Mouse (Mus musculus) fibroblast of lung, adult 2 months (primary cell): Measurements from ENCODE around the gene Olfr294.

Source experiments
- DNase-seq: peaks from one replicate; pipeline ENCODE4 v3.0.0-alpha.2; 2011; ENCODE audit warnings: low read depth

Gene Olfr294

DNA sequence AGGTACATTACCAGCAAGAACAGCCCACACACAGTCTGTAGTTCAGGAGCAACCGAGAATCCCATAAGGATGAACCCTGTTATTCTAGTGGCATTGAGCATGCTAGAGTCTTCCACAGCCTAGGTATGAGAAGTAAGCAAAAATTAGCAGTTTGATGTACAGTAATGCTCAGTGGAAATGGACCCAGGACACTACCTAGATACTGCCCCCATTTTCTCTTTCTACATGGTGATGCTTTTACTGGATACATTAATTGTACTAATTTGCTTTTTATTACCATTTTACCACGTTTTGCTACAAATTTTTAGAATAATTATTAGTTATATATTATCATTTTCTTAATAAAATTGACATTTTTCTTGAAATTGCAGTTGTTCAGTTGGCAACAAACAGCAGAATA is at the start of gene Olfr294:
Olfr294 (minus strand) TSS at position 101 of the 400 bp plus-strand sequence.
- DNase-seq, result no peak

DNA sequence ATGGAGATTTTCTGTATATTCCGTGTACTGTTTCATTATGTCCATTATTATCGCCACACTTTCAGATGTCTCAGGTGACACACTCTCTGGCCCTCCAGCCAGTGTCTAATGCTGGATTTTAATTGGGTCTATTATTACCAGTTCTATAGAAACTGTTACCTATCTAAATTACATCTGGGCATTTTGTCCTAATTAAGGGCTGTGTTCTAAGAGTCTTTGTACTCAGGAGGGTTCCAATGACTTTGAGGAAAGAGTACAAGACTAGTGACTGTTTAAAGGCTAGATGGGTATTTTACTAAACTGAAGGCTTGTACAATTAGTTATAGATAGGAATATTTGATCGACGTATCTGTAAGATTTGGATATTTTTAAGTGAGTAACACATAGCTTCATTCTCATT is 32.3 kb upstream of the Olfr294 start, which contains the start of gene Olfr293:
Olfr293 (plus strand) TSS at position 301 of the 400 bp plus-strand sequence.
- no peak for DNase-seq

DNA sequence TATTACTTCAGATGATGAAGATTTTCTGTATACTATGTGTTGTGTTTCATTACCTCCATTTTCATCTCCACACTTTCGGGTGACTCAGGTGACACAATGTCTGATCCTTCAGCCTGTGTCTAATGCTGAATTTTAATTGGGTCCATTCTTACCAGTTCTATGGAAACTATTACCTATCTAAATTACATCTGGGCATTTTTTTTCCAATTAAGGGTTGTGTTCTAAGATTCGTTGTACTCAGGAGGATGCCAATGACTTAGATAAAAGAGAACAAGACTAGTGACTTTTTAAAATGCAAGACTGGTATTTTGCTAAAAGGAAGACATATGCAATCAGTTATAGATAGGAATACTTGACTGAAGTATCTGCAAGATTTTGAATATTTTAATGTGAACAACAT is 32.9 kb downstream of the Olfr294 start, which contains the start of gene Olfr295:
Olfr295 (plus strand) TSS at position 301 of the 400 bp plus-strand sequence.
- no peak for DNase-seq
